Mouse (Mus musculus) mouse embryonic stem cell (cell line): ENCODE results near the gene Ralgapa2.

ENCODE experiments used
- in situ Hi-C, 2 experiments: fragments of 300-500 bp; cut with MboI; formaldehyde crosslinking; loops; 1 replicate in 1 of 2; 3 replicates in 1 of 2; pipeline ENCODE4 v1.14.3; 2019 to 2020; ENCODE audit warnings: low sequenced_read_pairs in 2 of 2, low pct_unique_long_range_greater_than_20kb in 1 of 2, mixed read lengths in 1 of 2; ENCODE audit not compliant: unreplicated experiment in 1 of 2

The Ralgapa2 gene

DNA sequence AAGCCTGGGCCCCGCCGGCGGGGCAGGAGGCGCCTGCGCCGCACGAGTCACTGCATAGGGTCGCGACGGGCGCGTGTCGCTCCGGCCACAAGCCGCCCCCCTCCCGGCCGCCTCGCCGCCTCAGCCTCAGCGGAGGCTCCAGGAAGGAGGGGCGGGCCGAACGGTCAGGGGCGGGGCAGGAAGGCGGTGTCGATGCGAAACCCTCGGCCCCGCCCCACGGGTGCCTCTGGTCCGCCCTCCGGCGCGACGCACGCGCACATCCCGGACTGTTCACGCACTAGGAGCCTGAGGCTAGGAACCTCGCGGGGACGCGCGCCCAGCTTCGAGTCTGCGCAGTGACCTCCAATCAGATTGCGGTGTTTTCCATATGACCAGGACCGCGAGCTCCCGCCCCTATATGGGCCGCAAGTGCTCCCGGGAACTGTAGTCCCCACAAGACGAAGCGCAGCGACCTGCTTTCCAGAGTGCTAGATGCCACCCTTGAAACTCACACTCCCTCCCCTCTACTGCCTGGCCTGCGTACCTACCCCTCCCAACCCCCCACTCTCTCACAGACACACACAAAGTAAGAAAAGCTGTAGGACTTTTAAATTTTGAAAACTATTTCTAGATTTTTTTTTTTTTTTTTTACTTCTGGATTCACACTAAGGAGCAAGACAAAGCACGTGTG, at the start of gene Ralgapa2:
Gene Ralgapa2 (minus strand): TSS at position 434 of the 670 bp plus-strand sequence.
- in situ Hi-C loops = no loop called here

DNA sequence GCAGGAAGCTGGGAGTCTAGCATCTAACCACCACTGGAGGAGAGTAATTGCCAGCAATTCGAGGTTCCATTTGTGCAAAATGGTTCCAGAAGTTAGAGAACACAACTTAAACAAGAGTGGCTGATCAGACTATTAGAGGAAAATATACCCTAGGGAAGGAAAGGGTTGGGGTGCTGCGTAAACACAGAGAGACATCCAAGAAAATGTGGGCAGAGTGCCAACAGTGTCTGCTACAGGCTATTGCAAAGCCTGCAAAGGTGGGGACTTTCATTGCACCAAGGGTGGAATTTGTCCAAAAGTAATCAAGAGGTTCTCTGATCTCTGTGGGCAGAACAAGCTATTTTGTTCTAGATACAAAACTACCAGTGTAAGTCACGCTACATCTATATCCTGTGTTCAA, 49.4 kb upstream of the Ralgapa2 start:
- in situ Hi-C loops = no loop called here

DNA sequence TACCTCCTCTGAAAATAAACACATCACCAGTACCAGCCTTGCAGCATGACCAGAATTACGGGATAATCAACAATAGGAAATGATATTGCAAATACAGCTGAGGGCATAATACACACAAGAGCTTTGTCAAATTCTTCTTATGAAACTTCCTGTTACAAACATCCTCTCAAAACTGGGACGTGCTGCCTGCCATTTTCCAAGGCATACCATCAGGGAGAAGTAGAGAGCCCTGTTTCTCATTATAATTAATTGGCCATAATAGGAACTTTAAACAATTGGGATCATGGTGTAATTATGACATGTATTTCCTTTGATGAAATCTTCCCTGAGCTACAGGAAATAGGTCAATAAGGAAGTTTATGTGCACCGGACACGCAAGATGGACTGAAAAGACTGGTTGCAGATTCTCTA, 48.5 kb upstream of the Ralgapa2 start:
- in situ Hi-C loops = no loop called here

DNA sequence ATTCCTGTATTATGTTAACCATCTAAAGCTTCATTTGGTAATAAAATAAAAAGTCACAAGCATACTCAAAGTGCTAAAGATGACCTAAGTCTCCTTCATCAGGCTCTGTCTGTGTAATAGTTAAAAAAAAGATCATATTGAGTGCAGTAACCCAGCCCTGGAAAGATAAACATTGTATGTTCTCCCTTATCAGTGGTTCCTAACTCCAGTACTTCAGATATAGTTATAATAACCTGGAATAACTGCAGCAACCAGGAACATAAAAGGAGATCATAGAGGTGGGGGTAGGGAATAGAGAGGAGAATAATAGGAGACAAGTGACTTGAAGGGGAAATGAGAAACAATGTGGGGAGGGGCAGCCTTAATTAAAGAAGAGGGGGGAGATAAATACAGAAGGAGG, 44.0 kb upstream of the Ralgapa2 start:
- in situ Hi-C loops = no loop called here

DNA sequence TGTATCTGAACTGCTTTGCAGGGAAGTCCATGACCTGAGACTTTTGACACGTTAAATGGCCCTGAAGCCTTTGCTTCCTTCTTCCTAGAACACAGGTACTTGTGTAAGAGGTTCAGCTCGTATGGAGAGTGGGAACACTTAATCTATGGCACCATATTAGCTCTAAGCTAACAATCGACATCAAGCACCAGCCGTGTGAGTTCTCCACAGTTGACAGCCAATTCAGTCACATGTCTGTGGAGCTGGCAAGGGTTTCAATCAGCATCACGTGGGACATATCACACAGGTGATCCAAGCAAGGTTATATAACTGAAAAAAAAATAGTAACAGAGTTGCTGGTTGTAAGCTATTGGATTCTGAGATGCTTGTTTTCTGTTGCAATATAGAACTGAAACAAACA, 43.2 kb upstream of the Ralgapa2 start:
- in situ Hi-C loops = no loop called here

DNA sequence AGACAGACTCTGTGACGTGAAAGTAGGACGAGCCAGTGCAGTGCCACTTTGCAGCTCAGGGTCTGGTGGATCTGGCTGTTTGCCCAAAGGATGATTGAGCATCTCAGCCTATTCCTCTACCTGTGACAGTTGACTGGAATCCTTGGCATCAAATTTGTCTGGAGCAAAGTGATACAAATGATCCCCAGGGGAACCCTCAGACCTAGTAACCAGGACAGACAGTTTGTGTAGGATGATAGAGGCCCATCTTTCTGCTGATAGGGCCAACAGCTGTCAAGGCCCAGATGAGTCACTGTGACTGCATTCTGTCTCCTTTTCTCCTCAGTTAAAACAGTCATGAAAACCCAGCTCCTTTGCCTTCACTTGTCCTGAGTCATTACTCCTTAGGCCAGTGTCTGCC, 41.6 kb upstream of the Ralgapa2 start:
- in situ Hi-C loops = no loop called here

DNA sequence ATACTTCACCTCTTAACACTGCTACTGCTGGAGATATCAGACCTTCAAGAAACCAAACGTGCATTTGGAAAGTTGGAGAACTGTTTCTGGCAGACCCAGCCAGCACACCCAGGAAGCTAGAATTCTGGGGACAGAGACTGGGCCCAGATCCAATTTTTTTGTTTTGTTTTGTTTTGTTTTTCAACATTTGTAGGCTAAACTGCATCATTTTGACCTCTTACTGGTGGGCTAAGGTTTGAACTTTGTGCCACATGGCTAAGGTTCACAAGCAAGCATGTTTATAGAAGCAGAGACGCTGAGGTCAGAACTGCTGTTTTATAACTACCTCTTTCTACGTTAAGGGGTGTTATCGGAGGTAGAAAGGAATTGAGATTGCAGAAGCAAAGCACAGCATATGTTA, 39.7 kb upstream of the Ralgapa2 start:
- in situ Hi-C loops = no loop called here

DNA sequence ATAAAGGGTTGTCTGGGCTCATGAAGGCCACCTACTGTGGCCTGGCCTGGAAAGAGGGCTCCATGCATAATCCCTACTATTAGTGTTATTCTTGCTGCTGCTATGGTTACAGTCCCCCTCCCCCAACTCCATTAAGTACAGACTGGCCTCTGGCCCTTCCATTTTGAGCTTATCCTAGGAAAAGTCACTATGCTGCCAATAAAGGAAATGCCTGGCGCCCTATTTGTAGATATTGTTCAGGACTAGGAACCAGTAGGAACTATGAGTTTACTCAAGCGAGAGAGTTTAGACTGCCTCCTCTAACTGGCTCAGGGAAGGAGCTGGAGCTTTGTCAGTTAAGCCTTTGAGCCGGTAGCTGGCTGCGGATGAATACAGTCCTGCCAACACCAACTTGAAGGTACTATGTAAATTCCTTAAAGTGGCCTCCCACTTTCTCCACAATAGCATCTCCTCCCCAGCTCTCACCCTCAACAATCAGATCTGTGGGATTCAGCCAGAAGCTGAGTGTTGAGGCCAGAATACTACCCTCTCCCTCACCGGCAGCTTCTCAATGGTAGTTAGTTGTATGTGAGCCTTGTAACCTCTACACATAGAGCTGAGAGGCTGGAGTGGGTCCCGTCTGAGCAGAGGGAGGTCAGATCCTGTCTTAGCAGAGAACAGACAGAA, 37.1 kb upstream of the Ralgapa2 start:
- in situ Hi-C loops = no loop called here

DNA sequence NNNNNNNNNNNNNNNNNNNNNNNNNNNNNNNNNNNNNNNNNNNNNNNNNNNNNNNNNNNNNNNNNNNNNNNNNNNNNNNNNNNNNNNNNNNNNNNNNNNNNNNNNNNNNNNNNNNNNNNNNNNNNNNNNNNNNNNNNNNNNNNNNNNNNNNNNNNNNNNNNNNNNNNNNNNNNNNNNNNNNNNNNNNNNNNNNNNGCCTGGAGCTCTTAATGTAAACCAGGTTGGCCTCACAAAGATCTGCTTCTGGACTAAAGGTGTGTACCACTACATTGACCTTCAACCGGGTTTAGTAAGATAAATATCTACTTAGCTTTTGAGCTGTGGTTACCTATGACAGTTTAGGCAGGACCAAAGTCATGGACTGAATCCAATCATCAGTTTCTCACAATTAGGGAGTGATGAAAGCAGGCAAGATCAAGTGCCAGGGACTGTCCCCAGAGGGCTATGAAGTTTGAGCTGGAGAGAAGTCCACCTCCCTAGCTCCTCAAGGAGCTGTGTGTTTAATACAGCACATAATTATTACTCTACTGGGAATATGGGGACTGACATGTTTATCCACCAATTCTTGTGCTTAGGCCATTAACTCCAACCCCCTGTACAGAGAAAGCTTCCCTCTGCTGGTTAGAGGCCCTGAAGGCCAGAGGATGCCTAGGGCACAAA, 32.1 kb upstream of the Ralgapa2 start:
- in situ Hi-C loops = no loop called here

DNA sequence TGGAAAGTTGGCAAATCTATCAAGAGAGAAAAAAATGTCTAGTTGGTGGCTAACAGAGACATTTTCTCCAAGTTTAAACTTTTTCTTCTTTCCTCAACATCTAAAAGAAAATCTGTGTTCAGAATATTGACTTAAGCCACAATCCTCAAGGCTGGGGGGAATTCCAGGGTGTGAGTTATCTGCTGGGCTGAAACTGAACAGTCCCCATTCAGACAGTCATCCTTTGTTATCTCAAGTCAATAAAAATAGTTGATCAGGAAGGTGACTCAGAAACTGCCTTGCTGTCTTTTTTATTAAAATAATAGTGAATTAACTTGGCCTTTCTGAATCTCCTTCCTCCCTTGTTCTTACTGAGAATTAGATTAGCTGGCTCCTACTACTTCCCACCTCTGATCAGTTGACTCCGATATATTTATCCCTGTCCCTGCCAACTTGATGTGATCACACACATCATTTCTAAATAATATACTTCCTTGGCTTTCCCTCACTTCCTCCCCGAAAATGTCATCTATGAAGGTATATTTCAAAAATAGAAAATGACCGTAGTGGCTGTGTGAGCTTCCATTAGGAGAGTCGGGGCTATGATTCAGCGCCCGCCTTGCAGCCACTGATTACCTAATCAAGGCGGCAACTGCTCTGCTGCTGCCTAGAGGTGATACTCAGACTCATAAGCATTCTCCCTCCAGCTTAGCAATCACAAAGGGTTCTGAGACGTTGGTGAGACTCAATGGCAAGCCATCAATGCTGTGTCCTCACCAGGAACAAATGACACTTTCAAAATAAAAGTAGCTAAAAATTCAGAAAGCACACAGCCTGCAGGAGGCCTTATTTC, 21.2 kb upstream of the Ralgapa2 start:
- in situ Hi-C loops = no loop called here

DNA sequence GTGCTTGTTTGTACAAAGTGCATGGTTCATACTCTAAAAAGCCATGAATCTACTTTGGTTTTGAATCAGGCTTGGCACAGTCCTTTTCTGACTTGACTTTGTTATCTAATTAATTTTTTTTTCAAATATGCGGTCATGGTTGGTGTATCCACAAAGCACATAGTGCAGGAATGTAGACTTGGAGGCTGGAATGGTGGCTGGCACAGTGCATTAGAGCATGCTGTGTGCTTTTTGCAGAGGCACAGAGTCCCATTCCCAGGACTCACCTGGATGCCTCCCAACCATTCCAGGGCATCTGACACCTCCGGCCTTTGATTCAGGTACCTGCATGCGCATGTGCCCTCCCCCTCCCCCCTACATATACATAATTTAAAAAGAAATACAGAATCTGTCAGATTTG, 20.3 kb upstream of the Ralgapa2 start:
- in situ Hi-C loops = no loop called here

DNA sequence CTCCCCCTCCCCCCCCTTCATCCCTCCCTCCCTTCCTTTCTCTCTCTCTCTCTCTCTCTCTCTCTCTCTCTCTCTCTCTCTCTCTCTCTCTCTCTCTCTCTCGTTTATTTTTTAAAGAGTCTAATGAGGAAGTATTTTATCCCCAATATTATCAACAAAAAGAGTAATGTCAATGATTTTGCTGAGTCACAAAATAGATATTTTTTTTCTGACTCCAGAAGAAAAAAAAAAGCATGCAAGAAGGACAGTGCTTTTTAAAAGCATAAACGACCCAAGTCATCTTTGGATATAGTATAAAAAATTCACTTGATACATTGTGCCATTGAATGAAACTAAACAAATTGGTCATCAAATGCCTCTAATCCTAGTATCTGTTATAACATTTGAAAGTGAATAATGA, 13.3 kb upstream of the Ralgapa2 start:
- in situ Hi-C loops = no loop called here

DNA sequence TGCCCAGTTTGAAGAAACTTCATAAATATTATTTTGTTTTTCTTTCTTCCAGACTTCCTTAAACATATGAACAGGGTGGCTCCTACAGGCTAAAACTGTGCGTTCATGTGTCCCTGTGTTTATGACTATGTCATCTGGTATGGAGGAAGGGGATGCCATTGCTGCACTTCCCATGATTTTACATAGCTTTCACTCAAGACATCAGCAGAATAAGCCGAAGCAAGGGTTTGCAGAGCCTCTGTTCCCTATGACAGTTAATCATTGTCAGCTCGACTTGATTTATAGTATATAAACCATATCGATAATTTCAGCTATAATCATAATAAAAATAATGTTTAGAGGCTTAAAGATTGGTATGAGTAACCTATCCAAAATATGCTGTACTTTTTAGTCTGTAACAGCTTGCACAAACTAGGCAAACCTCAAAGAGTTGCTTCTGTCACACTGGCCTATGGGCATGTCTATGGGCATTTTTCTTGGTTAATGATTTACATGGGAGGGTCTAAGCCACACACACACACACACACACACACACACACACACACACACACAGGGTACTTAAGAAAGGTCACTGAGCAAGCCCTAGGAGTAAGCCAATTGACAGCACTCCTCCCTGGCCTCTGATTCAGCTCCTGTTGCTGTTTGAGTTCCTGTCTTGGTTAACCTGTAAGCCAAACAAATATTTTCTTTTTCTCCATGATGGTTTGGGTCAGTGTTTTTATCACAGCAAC, 12.7 kb upstream of the Ralgapa2 start:
- in situ Hi-C loops = no loop called here

DNA sequence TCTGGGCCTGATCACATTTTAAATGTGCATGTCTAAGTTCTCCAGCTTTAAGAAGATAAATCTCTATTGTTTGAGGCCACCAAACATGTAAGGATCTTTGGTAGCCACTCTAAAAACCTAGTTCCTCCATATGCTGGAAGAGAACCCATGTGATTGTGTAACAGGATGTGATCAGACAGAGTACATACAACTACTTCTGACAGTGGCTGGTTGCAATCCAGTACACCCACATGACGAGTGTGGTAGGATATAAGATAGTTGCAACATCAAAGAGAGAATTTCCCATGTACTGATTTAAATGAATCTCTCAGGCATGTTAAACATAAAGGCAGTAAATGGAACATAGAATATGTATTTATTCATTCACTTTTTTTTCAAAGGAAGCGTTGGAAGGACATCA, 4.8 kb upstream of the Ralgapa2 start:
- in situ Hi-C loops = no loop called here

DNA sequence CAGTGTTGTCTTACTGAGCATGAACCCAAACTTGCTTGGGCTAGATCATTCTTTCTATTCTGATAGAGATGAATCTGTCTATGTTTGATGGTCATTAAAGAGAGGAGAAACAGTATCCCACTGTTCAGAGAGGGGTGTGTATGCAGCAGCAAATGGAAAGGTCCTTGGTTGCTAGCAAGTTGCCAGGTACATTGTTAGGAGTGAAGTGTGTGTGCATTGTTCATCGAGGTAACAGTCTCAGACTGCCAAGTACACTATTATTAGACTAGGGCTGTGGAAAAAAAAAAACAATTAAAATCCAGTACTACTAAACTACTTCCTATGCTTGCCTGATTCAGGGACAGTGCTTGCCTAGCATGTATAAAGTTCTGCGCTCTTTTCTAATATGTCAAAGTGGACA, 2.9 kb upstream of the Ralgapa2 start:
- in situ Hi-C loops = no loop called here

DNA sequence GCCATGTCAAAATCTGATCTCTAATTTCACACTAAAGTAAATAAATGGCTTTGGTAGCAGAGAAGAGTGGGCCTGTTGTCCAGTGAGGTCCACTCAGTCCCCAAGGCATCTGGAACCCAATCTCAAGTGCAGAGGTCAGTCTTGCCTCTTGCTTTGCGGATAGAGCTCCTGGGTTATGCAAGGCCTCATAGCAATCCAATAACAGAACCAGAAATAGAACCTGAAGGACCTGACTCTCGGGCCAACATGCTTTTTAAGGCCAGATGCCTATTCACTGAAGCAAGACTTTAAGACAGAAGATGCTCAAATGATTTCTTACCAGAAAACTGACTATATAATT, 407 bp upstream of the Ralgapa2 start:
- in situ Hi-C loops = no loop called here

DNA sequence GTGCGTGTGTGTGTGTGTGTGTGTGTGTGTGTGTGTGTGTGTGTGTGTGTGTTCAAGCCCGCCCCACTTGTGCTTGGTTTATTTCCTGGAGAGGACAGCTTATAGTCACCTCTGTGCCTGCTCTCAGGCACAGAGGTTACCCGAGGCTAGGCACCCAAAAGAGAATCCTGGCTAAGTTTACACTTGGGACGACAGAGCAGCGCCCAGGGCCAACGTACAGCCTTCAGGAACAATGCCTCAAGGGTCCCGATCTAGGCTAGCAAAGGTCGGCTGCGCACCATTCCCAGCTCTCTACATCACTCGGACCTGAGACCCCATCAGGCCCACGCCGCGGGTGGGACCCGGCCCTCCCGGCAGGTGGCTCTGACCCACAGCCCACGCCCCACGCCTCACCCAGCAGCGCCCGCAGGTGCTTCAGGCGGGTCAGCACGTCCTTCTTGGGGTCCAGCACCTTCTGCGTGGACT, 711 bp downstream of the Ralgapa2 start:
- in situ Hi-C loops = no loop called here

DNA sequence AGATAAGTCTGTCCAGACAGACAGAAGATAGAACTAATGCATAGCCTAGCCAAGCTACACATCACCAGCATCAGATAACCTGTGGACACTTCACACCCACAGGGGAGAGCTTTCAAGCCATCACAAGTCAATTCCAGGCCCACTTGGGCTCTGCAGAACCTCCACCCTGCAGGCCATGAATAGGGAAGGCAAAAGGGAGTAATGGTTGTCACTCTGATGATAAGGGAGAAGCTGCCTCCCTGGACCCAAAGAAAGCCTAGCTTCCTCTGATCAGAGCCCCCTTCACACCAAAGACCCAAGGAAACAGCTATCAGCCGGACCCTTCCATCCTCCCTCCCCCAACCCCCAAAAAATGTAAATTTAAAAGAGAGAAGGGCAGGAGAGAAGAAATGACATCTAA, 1.4 kb downstream of the Ralgapa2 start:
- in situ Hi-C loops = no loop called here
